Mouse (Mus musculus) heart, adult 8-10 months (tissue): ENCODE data around the gene Tenm4. TPM values are rescaled to one million over a fixed set of nuclear protein-coding genes. Genes with fewer than 3 reads are reported as not detected.

Source experiments
- DNase-seq: peaks from one replicate; pipeline ENCODE4 v3.0.0; 2022; ENCODE audit warnings: low spot score
- total RNA-seq, 4 experiments: library from RNA; stranded (reverse); gene quantifications; 2 replicates each; pipeline ENCODE4 v1.2.4; 2022

Gene Tenm4
- total RNA-seq, 4 experiments from 2014 or later: 0.34 to 1.4 (median 1.00) TPM

DNA sequence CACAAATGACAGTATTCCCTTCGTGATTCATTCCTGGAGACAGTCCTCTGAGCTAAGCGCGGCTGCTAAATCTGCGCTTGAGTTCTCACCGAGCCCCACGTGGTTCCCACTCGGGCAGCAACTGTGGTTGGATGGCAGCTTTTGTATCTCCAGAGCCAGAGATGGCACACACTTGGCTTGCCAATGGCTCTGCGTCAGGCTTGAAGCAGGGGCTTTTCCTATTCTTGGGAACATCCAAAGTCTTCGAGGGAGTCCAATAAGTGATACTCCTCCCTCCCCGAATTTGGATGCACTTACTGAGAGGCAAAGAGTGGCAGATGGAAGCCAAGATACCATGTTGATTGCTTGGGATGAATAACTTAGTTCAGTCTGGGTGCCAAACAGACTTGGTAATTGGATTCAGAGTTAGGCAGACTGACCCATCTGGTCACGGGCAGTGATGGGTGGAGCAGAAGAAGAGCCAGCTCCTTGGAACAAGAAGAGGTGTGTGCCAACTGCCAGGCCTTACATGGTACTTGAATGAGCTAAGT is 303.6 kb downstream of the Tenm4 start:
- DNase-seq: no peak

DNA sequence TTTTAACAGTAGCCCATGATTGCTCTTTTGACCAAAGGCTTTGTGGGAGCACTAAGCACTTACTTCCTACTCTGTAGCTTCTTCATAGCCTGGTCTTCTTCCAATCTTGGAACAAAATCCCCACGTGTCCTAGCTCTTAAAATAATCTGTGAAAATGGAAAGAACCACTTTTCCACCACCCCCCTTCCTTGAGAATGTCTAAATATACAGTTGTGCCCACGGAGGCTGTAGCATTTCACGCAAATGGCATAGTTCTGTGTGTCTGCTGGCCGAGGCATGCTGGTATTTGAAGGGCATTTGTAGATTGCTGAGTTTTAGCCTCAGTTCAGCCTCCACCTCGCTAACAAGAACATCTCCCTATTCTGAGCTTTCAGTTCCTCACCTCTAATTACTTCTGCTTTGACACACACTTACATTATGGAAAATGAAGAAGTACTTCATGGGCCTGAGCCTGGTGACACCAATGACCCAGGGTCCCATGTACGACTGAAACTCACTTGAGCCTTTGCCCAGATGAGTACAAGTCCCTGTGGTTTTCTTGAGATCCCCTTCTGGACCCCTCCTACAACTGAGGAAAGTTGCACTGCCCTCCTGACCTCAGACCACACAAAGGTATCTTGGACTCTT is 306.1 kb downstream of the Tenm4 start:
- no peak for DNase-seq

DNA sequence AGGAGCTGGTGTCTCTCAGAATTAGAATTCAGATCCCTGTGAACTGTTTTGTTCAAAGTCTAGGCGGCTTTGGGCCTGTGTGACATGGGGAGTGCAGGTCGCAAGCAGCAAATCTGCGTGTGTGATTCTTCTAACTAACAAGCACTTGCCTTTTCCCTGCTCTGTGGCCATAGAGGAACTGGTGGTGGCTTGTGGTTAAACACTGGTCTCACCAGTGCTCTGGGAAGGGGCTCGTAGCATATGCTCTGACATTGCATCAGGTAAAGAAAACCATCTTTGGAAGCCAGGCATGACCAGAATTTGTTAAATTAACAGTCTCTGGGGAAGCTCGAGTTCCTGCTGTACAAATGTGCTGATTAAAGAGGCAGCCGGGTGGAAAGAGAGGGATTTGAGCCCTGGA is 308.1 kb downstream of the Tenm4 start:
- DNase-seq: no peak

DNA sequence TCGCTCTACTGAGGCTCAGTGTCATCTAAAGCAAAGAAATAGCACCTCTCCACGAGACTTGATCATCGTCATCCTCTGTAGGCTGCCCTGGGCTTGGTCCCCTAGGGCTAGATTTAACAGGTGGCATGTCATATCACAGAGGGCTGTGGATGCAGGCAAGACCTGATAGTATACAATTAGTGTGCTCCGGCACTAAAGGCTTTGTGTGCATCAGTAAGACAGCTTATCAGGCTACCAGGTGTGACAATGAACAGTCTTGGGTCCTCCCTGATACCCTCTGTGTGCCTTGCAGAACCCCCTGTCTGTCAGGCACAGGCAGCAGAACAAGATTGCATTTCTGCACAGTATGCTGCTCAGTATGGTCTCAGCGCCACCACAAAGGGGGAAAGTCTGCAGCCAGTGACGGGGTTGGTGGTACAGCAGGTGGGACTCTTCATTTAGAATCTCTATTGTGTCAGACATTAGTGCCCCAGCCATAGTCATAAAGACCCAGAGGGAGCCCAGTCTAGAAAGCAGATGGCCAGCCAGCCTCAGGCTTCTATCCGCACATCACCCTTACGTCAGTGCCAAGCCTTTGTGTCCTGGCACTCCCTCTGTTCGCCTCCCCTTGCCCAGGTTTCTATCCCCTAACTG is 309.4 kb downstream of the Tenm4 start:
- no peak for DNase-seq

DNA sequence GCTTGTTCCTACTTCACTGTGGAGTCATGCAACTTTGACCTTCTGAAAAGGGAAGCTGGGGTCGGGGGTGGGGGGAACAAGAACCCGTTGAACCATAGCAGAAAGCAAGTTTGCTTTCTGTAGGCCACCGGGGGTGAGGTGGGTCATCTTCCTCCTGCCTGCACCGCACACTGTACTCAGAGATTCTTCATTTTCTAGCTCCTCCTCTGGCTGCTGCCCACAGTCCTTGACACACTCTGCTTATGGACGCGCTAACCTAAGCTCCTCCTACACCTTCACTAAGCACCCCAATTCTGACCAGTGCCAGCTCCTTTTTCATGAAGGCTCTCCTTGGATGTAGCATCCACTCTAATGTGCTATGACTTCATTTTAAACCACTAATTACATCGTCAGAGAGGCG is 311.9 kb downstream of the Tenm4 start:
- DNase-seq: no peak

DNA sequence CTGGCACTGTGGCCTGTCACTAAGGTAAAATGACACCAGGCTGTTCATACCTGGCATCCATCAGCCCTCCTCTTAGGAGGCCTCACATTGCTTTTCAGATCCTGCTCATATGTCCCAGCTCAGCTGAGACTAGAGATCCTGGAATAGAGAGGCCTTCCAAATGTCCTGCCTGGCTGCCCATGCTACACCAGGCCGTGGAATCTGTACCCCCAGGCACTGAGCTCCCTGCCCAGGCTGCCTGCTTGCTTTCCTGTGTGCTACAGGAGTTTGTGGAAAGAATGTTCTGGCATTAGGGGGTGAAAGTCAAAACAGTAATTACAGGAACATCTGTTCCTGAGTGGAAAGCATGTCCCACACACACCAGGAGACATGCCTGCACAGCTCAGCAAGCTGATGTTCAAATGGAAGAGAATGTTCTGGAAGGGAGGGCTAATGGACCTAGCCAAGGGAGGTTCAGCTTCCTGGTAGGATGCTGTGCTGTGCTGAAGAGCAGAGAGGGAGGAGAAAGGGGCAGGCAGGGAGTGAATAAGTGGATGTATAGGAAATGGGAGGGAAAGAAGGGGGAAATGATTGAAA is 313.0 kb downstream of the Tenm4 start:
- DNase-seq: no peak

DNA sequence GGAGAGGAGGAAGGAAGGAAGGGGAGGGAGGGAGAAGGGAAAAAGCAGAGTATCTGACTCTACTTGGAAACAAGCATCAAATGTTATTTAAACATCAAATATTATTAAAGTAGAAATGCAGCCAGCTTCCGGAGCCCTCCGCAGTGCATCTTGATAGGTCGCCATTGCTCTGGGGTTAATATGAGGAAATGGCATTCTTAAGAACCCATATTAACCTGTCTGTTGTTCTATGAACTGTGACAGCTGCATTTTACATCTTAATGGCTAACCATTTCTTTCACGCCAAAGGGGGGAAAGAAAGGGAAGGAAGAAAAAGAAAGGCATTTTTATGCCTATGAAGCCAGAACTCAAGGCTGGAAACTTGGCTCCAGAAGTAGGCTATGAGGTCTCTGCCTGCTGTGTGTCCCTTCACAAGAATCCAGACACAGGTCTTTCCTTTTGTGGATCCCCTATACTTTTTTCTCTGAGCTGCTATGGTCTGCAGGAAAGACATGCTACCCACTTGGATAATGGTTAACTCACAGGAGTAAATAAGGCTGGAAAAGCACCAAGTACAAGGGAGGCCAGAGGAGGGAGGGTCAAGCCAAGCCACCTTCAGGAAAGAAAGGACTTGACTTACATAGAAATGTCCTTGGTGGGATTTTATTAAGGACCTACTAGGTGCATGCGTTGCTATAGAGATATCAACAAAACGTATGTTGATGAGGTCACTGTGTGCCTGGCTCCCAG is 318.5 kb downstream of the Tenm4 start:
- DNase-seq: no peak

DNA sequence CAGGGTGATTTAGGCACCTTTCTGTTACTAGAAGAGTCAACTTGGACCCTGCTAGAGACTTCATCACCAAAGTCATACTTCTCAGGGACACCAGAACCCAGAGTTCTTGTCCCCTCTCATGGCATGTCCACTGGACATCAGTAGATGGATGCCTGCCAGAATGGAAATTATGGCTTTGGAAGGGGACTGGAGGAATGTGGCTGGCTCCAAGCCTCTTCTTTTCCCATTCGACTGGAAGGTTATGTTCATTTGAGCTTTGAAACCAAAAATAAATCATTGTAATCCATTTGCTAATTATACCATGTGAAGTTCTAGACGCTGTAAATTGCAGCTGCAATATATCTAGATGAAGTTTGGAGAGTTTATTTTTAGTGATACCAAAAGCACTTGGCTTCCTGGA is 320.9 kb downstream of the Tenm4 start:
- DNase-seq: no peak

DNA sequence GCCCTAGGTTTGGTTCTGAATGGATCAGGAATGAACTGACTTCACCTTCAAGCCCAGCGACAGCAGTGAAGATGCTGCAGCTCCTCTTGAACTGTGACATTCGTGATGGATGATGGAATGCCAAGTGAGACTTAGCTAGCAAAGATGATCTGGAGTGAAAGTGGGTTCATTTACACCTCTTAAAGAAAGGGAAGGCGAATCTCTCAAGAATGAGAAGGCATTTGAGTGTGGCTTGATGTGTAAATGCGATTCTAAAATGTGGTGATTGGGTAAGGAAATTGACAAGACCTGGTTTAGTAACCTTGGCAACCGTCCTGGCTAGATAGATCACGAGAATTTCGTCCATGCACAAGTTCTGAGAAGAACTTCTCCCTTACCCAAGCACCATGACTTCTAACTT is 321.6 kb downstream of the Tenm4 start:
- DNase-seq: no peak

DNA sequence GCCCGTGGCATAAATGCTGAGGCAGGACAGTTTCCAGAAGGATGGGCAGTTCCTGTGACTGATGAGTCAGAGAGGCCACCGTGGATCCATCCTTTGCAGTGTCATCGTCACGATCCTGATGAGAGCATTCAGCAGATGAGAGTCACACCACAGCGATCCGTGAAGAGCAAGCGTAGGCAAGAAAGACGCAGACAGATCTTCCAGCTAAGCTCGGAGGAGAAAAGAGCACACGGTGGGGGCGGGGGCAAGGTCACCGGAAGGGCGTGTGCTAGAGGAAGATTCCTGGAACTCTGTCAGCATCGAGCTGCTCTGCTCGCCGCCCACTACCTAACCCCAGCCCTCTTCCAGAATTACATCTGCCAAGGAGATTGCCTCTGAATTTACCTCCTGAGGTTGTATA is 323.0 kb downstream of the Tenm4 start:
- no peak for DNase-seq

DNA sequence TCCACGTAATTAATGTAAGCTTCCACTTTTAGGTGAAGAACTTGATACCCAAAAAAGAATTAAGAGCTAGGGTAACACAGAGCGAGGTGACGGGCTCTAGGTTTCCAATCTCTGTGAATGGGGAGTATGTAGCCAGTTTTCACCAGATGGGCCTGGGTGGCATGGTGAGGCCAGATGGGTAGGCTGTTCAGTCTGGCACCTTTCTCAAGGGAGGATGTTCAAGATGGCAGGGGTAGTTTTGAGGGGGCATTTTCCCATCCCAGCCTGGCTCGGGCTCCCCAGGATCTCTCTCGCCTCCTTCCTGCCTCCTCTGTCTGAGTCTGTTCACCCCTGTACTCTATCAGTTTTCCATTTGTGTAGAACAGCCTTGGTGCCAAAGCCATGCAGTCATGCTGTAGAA is 329.1 kb downstream of the Tenm4 start:
- DNase-seq: no peak

DNA sequence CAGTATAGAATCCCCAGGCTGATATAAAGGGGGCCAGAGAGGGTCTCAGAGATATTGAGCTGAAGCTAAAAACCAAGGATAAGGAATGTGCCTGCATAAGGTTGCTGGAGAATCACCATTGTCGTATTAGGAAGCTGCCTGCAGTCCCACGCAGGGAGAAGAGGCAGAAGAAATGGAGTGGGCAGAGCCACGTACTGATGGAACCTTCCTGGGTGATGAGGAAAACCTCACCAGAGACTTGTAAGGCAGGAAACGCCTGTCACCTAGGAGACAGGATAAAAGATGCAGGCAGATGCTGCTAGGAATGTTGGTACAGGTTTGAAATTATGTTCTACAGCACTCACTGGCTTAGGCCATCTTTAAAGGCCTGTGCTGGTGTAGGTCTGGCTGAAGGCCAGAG is 329.8 kb downstream of the Tenm4 start:
- DNase-seq: no peak

DNA sequence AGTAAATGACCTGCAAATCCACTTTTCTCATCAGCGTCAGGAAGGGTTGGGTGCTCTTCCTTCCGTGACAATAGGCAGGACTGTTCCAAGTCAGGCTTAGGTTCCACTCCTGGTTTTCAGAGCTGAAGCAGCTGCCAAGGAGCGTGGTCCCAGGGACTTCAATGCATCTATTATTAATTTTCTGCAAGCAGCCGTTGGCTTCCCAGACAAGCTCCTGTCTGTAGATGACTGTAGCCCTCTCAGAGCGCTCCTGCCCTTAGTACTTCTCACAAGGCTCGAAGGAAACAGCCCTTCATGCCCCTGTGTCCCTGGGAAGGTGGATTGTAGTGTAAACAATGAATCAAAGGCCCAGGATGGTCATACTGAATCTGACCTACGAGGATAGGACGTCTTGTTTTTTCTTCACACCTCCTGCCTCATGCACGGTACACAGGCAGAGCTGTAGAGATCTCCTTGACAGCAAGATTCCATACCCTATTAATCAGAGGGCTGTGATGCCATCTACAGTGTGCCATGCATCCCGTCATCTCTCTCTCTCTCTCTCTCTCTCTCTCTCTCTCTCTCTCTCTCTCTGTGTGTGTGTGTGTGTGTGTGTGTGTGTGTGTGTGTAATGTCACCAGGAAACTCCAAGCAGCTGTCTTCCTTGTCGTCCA is 331.4 kb downstream of the Tenm4 start:
- DNase-seq: no peak

DNA sequence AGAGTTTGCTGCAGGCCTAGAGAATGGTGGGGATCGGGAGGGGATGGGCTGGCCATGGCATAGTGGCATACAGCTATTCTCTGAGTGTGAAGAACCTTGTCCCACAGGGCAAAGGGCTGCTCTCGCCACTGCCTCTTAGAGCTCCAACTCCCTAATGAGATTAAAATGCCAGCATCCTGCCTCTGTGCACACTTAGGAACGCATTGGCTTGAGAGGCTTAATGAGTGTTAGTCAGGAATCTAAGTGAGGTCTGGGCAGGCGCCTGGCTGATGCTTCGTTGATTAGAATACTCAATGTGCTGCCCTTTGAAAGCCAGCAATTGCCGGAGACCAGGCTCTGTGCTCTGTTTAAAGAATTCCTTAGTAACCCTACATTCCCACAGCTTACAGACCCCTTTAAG is 334.5 kb downstream of the Tenm4 start:
- DNase-seq: no peak

DNA sequence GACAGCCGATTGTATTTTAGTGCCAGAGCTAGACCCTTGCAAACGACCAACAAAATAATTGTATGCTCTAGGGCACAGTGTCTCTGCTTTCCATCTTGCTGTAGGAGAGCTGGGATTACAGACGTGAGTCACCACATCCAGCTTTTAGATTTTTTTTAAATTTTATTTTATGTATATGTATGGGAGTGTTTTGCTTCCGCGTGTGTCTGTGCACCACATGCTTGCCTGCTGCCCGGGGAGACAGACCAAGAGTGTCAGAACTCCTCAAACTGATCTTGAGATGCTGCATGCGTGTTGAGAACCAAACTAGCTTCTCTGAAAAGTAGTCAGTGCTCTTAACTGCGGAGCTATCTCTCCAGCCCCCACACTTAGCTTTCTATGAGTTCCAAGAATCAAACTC is 336.0 kb downstream of the Tenm4 start:
- DNase-seq: no peak

DNA sequence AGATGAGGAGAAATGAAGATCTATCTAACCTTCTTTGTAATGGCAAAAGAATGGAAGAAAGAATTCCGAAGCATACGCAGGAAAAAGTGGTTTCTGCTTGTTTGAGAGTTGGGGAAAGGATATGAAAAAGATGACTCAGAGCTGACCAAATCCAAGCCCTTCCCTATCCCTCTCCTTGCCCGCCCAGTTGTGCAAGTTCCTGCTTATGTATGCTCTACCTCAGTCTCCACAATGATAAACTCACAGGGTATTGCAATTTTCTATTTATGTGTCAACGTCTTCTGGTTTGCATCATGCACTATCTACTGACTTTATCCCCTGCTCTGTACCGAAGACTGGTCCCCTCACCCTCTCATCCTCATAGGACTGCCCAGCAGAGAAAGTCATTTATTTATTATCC is 339.4 kb downstream of the Tenm4 start:
- DNase-seq: no peak

DNA sequence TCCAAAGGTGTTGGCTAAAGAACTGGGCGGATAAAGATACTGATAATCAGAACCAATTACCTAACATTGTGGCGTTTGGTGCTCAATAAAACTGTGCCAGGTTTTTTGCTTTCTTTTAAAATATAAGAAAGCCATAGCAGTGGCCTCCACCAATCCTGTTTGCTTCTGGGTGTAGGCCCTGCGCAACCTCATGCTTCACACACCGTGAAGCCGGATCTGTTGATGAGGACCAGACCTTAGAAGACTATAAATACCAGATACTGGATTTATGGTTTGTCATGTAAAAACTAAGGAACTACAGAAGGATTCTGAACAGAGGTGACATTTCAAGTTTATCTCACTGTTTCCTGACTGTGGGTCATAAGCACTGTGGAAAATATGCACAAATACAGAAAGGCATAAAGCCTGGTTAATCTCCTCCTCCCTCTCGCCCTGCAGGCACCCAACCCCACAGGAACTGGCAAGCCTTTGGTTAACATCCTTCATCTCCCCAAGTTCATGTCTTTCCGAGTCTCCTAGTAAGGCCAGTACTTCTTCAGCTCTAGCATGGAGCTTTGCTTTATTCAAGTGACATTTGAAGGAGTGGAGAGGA is 340.1 kb downstream of the Tenm4 start:
- no peak for DNase-seq

DNA sequence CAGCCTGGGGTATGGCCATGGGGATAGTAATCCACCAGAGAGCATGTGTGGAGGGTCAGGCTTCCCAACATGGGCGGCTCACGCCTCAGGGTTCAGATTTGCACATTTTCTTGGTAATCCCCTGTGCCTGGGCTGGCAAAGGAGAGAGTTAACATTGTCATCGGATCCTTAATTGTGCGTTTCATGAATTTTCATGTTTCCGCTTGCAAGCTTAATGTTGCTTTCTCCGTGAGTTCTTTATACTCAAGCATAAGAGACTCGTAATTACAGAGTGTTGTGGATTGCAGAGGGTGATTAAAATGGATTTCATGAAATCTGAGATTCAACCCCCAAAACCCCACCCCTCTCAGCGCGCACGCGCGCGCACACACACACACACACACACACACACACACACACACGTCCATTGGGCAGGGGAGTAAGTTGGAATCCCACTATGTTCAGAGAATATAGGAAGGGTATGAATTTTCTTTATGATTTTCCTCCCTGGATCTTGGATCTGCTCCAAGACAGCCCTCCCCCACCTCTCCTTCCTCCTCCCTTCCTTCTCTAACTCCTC is 341.0 kb downstream of the Tenm4 start:
- DNase-seq: no peak

DNA sequence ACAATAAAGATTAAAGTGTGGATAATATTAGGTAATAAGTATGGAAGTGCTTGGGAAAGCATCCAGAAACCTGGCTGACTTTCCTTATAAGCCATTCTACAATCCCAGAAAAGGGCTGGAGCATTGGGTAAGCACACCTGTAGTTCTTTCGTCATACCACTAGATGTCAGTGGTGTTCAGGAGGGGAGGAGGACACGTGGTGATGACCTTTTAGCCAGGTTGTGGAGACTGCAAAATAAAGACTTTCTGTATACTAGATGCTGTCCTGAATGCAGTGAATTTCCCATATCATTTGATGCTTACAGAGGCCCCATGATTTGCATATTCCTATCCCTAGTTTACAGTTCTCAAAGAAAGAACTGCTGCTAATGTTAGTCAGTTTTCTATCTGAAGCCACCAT is 348.2 kb downstream of the Tenm4 start:
- peak; percentile 18 for DNase-seq

DNA sequence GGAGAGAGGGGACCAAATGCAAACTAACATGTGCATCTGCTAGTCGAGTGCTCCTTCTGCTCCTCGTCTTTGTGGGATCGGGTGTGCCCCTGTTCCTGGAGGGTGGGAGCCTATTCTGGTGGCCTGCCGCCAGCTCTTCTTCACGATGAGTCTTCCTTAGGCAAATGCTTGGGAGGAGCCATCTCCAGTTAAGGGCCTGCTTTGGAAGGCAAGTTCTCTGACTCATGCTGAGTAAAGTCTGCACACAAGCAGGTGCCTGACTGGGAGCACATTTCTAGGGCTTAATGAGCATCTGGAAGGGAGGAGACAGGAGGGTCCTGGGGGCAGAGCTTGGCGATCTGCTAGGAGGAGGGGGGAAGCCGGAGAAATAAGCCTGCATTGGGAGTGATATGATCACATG is 350.9 kb downstream of the Tenm4 start:
- DNase-seq: no peak

DNA sequence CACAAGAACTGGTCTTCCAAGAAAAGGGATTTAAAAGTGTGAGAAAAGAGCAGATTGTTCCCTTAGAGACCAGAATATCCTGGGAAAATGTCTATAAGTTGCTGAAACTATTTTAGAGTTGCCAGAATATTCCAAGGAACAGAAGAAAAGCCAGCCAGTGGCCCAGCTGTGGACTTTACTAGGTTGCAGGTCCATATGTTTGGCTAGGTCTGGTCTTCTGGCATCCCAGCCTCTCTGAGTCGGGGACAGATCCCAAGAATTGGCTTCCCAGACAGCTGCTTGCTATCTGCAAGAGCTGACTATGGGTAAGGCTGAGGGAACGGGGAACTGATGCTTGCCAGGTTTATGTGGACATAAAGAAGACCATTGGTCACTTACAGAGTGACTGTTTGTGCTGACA is 352.6 kb downstream of the Tenm4 start:
- DNase-seq: peak; percentile 42
